Mouse (Mus musculus) stomach, embryonic 14.5 days (tissue): Measurements from ENCODE around the gene Tbcc. TPM values are rescaled to one million over a fixed set of nuclear protein-coding genes. Genes with fewer than 3 reads are reported as not detected.

Source experiments
- ATAC-seq: fragments of 200-750 bp; cut with Nextera tagmentation; 2 replicates; pipeline ENCODE4 v1.8.0; 2017; ENCODE audit warnings: low read depth, moderate TSS enrichment; ENCODE audit not compliant: insufficient number of reproducible peaks, insufficient read depth, low FRiP score
- H3K27ac ChIP-seq: fragments of 300-500 bp; sonication (generic); 2 replicates; pipeline ENCODE4 v1.5.1; 2014; ENCODE audit warnings: mild to moderate bottlenecking, low read length, moderate library complexity, mixed read lengths
- H3K27me3 ChIP-seq: fragments of 300-500 bp; sonication (generic); 2 replicates; pipeline ENCODE4 v1.6.1; 2014; ENCODE audit warnings: low read length, control low read depth, mixed read lengths; ENCODE audit not compliant: control insufficient read depth, insufficient read depth
- H3K36me3 ChIP-seq: fragments of 300-500 bp; sonication (generic); 2 replicates; pipeline ENCODE4 v1.6.1; 2014; ENCODE audit warnings: mild to moderate bottlenecking, control low read depth, low read length, moderate library complexity, mixed read lengths; ENCODE audit not compliant: control insufficient read depth, insufficient read depth
- H3K4me1 ChIP-seq: fragments of 300-500 bp; sonication (generic); 2 replicates; pipeline ENCODE4 v1.6.1; 2014; ENCODE audit warnings: low read length, control low read depth, mixed read lengths; ENCODE audit not compliant: control insufficient read depth, insufficient read depth
- H3K4me2 ChIP-seq: fragments of 300-500 bp; sonication (generic); replicated peaks from 2 replicates; pipeline ENCODE4 v1.6.1; 2014; ENCODE audit warnings: low read depth, low read length, control low read depth
- H3K4me3 ChIP-seq: fragments of 300-500 bp; sonication (generic); 2 replicates; pipeline ENCODE4 v1.5.1; 2014; ENCODE audit warnings: low read depth, low read length, control low read depth
- H3K9ac ChIP-seq: fragments of 300-500 bp; sonication (generic); replicated peaks from 2 replicates; pipeline ENCODE4 v1.6.1; 2014; ENCODE audit warnings: low read depth, mild to moderate bottlenecking, control low read depth, low read length, moderate library complexity, mixed read lengths
- H3K9me3 ChIP-seq: fragments of 300-500 bp; sonication (generic); 2 replicates; pipeline ENCODE4 v1.6.1; 2016; ENCODE audit warnings: low read depth, low read length, control low read depth; ENCODE audit not compliant: control insufficient read depth
- WGBS: fragments of 180-500 bp; shearing (Covaris S2); extraction: QIAGEN DNeasy Blood & Tissue Kit; methylation state at CpG from one replicate; pipeline ENCODE4 v1.1.7; 2014; 5-methylcytosine and 5-hydroxymethylcytosine counted together
- polyA plus RNA-seq: library from polyadenylated mRNA; unstranded; fragments of >200 nt; fragmentation: Nextera tagmentation; extraction: Ambion mirVana; gene quantifications from 2 replicates; pipeline ENCODE4 v1.2.1, GENCODE M21; 2014

The Tbcc gene
- polyA plus RNA-seq, 1 experiment from 2014 or later = 54.3 TPM

- Histone ChIP-seq H3K4me1 (0 out of 2 replicates have a peak, but pooled peaks cover 15% of the 10 kb centered on the region), H3K9ac (no peak overlapping the region), H3K27me3 (no peaks in the 10 kb centered on the region), H3K4me3 (no peak overlapping the region), H3K36me3 (no peaks in the 10 kb centered on the region), H3K27ac (no peak overlapping the region), H3K9me3 (no peaks in the 10 kb centered on the region), H3K4me2 (no peak overlapping the region)
- ATAC-seq = no peak
- WGBS = 72% methylated on average over 3 of the region's 3 CpGs
These were observed 14.9 kb upstream of the Tbcc start for GRCm38 (mm10) chr17:46875626-46876025.

- Histone ChIP-seq H3K4me3 (no peak overlapping the region), H3K9me3 (no peaks in the 10 kb centered on the region), H3K4me2 (no peak overlapping the region), H3K4me1 (0 out of 2 replicates have a peak, but pooled peaks cover 15% of the 10 kb centered on the region), H3K27ac (peak overlapping the region; percentile 34; the same call in 1 of the 2 replicates), H3K9ac (no peak overlapping the region), H3K36me3 (no peaks in the 10 kb centered on the region), H3K27me3 (no peaks in the 10 kb centered on the region)
- WGBS = 43% methylated on average over 8 of the region's 8 CpGs
- ATAC-seq = no peak; the same call in 1 of the 2 replicates
These were observed 14.0 kb upstream of the Tbcc start for GRCm38 (mm10) chr17:46876371-46876950.

- 75% methylated on average over 5 of the region's 5 CpGs for WGBS
- H3K36me3 ChIP-seq = no peaks in the 10 kb centered on the region
- no peaks in the 10 kb centered on the region for H3K9me3 ChIP-seq
- H3K27ac ChIP-seq = peak overlapping the region; percentile 34; the same call in 1 of the 2 replicates
- no peak for ATAC-seq
- no peak overlapping the region for H3K4me3 ChIP-seq
- H3K27me3 ChIP-seq = no peaks in the 10 kb centered on the region
- no peak overlapping the region for H3K9ac ChIP-seq
- H3K4me1 ChIP-seq = 0 out of 2 replicates have a peak, but pooled peaks cover 15% of the 10 kb centered on the region
- no peak overlapping the region for H3K4me2 ChIP-seq
These were observed 13.4 kb upstream of the Tbcc start for GRCm38 (mm10) chr17:46877061-46877460.

- Histone ChIP-seq H3K9ac (no peak overlapping the region), H3K4me2 (no peak overlapping the region), H3K4me1 (0 out of 2 replicates have a peak, but pooled peaks cover 6% of the 10 kb centered on the region), H3K9me3 (no peaks in the 10 kb centered on the region), H3K36me3 (no peaks in the 10 kb centered on the region), H3K27me3 (no peaks in the 10 kb centered on the region), H3K27ac (peak overlapping the region; percentile 22; the same call in 1 of the 2 replicates), H3K4me3 (no peak overlapping the region)
- ATAC-seq = no peak
- 22% methylated on average over 14 of the region's 14 CpGs for WGBS
These were observed 10.6 kb upstream of the Tbcc start for GRCm38 (mm10) chr17:46879841-46880311.

- no peak for ATAC-seq
- H3K4me3 ChIP-seq = no peak overlapping the region
- H3K27ac ChIP-seq = peak overlapping the region; percentile 22; the same call in 1 of the 2 replicates
- 52% methylated on average over 2 of the region's 2 CpGs for WGBS
- H3K4me1 ChIP-seq = 0 out of 2 replicates have a peak, but pooled peaks cover 6% of the 10 kb centered on the region
- H3K9ac ChIP-seq = no peak overlapping the region
- H3K36me3 ChIP-seq = no peaks in the 10 kb centered on the region
- H3K4me2 ChIP-seq = no peak overlapping the region
- no peaks in the 10 kb centered on the region for H3K9me3 ChIP-seq
- H3K27me3 ChIP-seq = no peaks in the 10 kb centered on the region
These were observed 10.2 kb upstream of the Tbcc start for GRCm38 (mm10) chr17:46880322-46880721.

GRCm38 (mm10) chr17:46881728-46882127, 8.8 kb upstream of the Tbcc start:
- Histone ChIP-seq H3K4me3 (no peak overlapping the region), H3K9ac (no peak overlapping the region), H3K4me1 (peaks cover 12% of the 10 kb centered on the region), H3K36me3 (no peaks in the 10 kb centered on the region), H3K9me3 (no peaks in the 10 kb centered on the region), H3K27ac (no peak overlapping the region), H3K4me2 (no peak overlapping the region), H3K27me3 (no peaks in the 10 kb centered on the region)
- WGBS = 83% methylated on average over 6 of the region's 6 CpGs
- ATAC-seq = no peak

GRCm38 (mm10) chr17:46883107-46883506, 7.4 kb upstream of the Tbcc start:
- Histone ChIP-seq H3K36me3 (no peaks in the 10 kb centered on the region), H3K4me1 (peaks cover 12% of the 10 kb centered on the region), H3K27ac (peak overlapping the region; percentile 71), H3K9me3 (no peaks in the 10 kb centered on the region), H3K4me2 (no peak overlapping the region), H3K9ac (no peak overlapping the region), H3K27me3 (no peaks in the 10 kb centered on the region), H3K4me3 (no peak overlapping the region)
- peak; percentile 66 for ATAC-seq
- 74% methylated on average over 9 of the region's 9 CpGs for WGBS

- 92% methylated on average over 6 of the region's 6 CpGs for WGBS
- Histone ChIP-seq H3K4me3 (no peak overlapping the region), H3K27me3 (no peaks in the 10 kb centered on the region), H3K4me2 (no peak overlapping the region), H3K9ac (no peak overlapping the region), H3K4me1 (peaks cover 11% of the 10 kb centered on the region), H3K9me3 (no peaks in the 10 kb centered on the region), H3K27ac (no peak overlapping the region), H3K36me3 (no peaks in the 10 kb centered on the region)
- ATAC-seq = no peak
These were observed 5.7 kb upstream of the Tbcc start for GRCm38 (mm10) chr17:46884766-46885165.
